Mouse (Mus musculus) megakaryocyte, embryonic 14.5 days (primary cell): ENCODE results near the gene Asgr1. TPM values are rescaled to one million over a fixed set of nuclear protein-coding genes. Genes with fewer than 3 reads are reported as not detected.
"Not testable (repeated sequence)": the region's sequence is repeated elsewhere in the genome, so short reads cannot be mapped to it uniquely, and the experiment has no call there.

Experiments used
- H3K27me3 ChIP-seq: replicated peaks from 2 replicates; pipeline ENCODE3; 2012; ENCODE audit warnings: inconsistent platforms
- H3K36me3 ChIP-seq: replicated peaks from 2 replicates; pipeline ENCODE3; 2012; ENCODE audit warnings: low read length, inconsistent platforms, mixed read lengths
- H3K4me1 ChIP-seq: 2 replicates; pipeline ENCODE4 v1.6.1; 2012; ENCODE audit warnings: inconsistent platforms
- H3K4me3 ChIP-seq: replicated peaks from 2 replicates; pipeline ENCODE3; 2012; ENCODE audit warnings: moderate library complexity, mild to moderate bottlenecking, inconsistent platforms
- H3K9me3 ChIP-seq: 2 replicates; pipeline ENCODE4 v1.6.1; 2012; ENCODE audit warnings: inconsistent platforms
- FLI1 ChIP-seq: IDR thresholded peaks from 2 replicates; pipeline ENCODE4 v1.6.1; 2012; ENCODE audit warnings: low read length, inconsistent platforms, mixed read lengths
- GATA1 ChIP-seq: IDR thresholded peaks from 3 replicates; pipeline ENCODE4 v1.6.1; 2012; ENCODE audit warnings: mixed read lengths, low read length, inconsistent platforms, borderline replicate concordance
- polyA plus RNA-seq: library from polyadenylated mRNA; stranded (reverse); fragments of >175 nt; gene quantifications from 2 replicates; pipeline ENCODE4 v1.2.3, GENCODE M21; 2012; ENCODE audit warnings: low replicate concordance; ENCODE audit not compliant: insufficient read depth

The Asgr1 gene
- polyA plus RNA-seq, 1 experiment: 0.36 TPM

DNA sequence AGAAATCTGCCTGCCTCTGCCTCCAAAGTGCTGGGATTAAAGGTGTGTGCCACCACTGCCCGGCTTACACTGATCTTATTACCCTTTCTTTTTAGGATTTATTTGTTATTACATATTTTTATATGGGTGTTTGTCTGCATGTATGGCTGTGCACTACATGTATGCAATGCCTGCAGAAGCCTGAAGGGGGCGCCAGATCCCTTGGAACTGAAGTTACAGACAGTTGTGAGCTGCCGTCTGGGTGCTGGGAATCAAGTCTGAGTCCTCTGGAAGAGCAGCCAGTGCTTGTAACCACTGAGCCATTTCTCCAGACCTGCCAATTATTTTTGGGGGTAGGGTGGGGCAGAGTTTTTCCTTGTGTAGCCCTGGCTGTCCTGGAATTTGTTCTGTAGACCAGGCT, 9.2 kb downstream of the Asgr1 start:
- Histone ChIP-seq H3K4me3 (no peak overlapping the region), H3K36me3 (no peaks in the 10 kb centered on the region), H3K4me1 (no peaks in the 10 kb centered on the region), H3K9me3 (peaks cover 9% of the 10 kb centered on the region; the same call in 1 of the 2 replicates), H3K27me3 (peaks cover 37% of the 10 kb centered on the region)
- no peak for TF ChIP-seq GATA1
- no peak for TF ChIP-seq FLI1

DNA sequence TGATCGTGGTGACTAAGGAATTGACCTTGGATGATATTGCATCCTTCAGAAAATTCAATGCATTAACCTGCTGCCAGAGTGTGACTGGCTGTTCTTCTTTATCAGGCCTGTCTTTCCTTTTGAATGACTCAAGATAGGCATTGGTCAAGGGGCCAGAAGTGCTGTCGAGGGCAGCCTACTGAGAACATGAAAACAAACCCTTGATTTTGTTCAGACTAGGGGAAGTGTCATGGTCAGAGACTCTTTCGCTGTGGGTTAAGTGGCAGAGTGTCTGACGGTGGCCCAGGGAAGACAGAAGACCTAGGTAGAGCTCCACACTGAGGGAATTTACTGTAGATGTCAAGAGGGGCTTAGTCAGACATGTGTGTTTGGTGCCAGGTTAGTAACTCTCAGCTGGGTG, 12.8 kb downstream of the Asgr1 start:
- no peak for TF ChIP-seq FLI1
- TF ChIP-seq GATA1: no peak
- peaks cover 9% of the 10 kb centered on the region; the same call in 1 of the 2 replicates for H3K9me3 ChIP-seq
- H3K4me1 ChIP-seq: no peaks in the 10 kb centered on the region

DNA sequence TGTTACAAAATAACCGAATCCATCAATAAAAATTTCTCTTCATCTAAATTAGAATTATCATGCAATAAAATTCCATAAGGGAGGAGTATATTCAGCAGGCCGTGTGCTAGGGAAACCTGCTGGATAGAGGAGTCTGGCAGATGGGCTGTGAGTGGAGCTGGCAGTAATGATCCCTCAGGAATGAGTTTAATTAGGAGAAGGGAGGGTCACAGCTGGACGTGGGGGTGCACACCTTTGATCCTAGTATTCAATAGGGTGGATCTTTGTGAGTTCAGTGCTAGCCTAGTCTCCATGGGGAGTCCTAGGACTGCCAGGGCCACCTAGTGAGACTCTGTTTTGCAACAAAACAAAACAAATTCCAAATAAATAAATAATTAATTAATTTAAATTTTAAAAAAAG, 14.4 kb downstream of the Asgr1 start:
- Histone ChIP-seq H3K27me3 (peaks cover 37% of the 10 kb centered on the region), H3K4me1 (no peaks in the 10 kb centered on the region), H3K4me3 (no peak overlapping the region), H3K36me3 (no peaks in the 10 kb centered on the region), H3K9me3 (peaks cover 1% of the 10 kb centered on the region; the same call in 1 of the 2 replicates)
- TF ChIP-seq FLI1: no peak
- TF ChIP-seq GATA1: no peak

More for the DNA sequence above, 12.8 kb downstream of the Asgr1 start:
- Histone ChIP-seq H3K27me3 (peaks cover 29% of the 10 kb centered on the region), H3K36me3 (no peaks in the 10 kb centered on the region), H3K4me3 (no peak overlapping the region)

DNA sequence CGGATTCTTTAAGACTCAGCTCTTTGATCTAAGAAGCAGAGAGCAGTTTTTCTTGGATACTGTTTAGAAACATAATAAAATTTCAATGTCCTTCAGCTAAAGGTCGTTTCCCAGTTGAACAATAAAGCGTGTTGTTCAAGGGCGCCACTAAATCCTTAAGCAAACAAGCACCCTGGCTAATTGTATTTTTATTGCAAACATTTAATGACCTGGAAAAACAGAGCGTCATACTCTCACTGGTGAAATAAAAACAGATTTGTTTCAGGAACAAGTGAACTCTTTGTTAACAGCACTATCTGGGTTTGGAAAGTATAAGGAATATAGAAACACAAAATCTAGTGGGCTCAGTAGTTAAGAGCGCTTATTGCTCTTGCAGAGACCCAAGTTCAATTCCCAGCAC, 16.2 kb downstream of the Asgr1 start:
- TF ChIP-seq GATA1 (no peak), FLI1 (no peak)
- no peaks in the 10 kb centered on the region for H3K9me3 ChIP-seq
- peaks cover 44% of the 10 kb centered on the region for H3K27me3 ChIP-seq
- no peak overlapping the region for H3K4me3 ChIP-seq
- H3K36me3 ChIP-seq: no peaks in the 10 kb centered on the region
- H3K4me1 ChIP-seq: peaks cover 5% of the 10 kb centered on the region

DNA sequence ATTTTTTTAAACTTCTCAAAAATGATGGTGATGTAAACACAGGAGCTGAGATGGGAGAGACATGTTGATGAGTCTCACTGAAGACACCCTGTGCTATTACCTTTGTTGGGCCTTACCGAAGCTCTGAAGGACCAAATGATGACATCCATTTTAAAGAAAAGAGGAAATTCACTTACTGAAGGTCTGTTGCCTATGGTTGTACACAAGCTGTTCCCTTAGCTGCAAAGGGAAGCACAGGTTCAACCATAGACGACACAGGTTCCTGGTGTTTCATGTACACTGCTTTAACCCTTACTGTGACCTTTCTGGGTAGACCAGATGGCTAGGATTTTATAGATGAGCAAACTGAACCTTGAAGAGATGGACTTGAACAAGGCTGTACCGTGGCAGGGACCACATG, 16.7 kb downstream of the Asgr1 start:
- peaks cover 44% of the 10 kb centered on the region for H3K27me3 ChIP-seq
- not testable (repeated sequence) for H3K9me3 ChIP-seq, H3K4me3 ChIP-seq, H3K36me3 ChIP-seq
- H3K4me1 ChIP-seq: peaks cover 11% of the 10 kb centered on the region

DNA sequence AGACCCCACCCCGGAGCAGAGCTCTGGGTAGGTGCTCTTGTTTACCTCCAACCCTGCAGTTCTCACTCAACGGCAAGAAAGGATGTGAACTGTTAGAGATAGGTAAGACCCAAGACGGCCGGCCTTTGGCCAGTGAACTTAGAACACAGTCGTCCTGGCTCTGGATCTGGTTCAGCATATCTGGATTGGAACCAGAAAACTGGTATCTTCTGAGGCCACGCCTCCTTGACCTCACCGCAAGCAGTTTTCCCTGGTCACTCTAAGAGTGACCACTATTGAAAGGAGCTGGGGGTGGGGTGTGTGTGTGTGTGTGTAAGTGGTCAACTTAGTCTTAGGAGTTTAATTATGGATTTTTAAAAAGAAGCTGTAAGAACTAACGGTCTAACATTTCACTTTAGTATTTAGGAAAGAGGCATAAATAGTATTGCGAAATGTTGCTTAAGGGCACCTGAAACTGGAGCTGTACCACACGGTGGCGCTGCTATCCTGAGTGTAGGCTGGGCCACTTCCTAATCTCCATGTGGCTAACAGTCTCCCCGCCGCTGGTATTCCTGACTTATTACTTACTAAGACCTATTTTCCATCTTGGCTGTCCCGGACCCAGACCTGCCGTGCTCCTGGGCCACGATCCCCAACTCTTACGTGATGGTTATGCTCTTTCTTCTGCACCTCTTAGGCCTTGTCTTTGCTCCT, 20.6 kb downstream of the Asgr1 start:
- Histone ChIP-seq H3K36me3 (no peaks in the 10 kb centered on the region), H3K27me3 (peaks cover 46% of the 10 kb centered on the region), H3K9me3 (no peaks in the 10 kb centered on the region), H3K4me3 (peak overlapping the region; percentile 76), H3K4me1 (peaks cover 20% of the 10 kb centered on the region)
- TF ChIP-seq FLI1 (no peak), GATA1 (no peak)

DNA sequence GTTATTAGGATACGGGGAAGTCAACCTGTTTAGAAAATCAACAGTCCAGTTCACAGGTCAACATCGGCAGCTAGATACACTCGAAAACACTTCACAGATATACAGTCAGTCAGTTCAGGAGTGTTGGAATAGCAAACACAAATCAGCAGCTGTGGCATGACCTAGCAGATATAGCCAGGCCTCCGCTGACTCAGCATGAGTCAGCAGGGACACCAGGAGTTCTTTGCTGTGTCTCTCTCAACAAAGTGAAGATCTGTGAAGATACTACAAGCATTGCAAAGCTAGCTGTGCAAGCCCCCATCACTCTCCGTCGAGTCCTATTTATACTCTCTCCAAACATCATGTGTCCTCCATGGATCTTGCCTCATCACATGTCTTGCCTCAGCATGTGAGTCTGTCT, 21.7 kb downstream of the Asgr1 start:
- TF ChIP-seq GATA1: no peak
- TF ChIP-seq FLI1: no peak
- Histone ChIP-seq H3K27me3 (peaks cover 51% of the 10 kb centered on the region), H3K4me3 (no peak overlapping the region), H3K4me1 (peaks cover 27% of the 10 kb centered on the region), H3K9me3 (no peaks in the 10 kb centered on the region), H3K36me3 (no peaks in the 10 kb centered on the region)

DNA sequence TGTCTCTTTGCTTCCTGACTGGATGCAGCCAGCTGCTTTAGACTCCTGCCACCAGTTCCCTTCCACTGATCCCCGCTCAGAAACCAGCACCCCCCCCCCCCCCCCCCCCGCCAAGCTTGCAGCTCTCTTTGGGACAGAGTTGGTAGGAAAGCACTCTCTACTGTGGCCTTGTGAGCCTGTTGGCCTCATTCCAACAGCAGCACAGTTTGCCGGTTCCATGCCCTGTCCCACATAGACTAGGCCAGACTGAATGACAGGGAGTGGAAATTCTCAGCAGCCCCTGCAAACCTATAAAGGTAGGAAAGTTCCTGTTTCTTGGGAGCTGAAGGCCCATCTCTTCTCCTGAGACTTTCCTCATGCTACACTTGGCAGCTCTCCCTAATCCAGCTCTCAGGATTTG, 23.6 kb downstream of the Asgr1 start:
- peaks cover 32% of the 10 kb centered on the region for H3K4me1 ChIP-seq
- TF ChIP-seq GATA1 (no peak), FLI1 (no peak)
- H3K4me3 ChIP-seq: no peak overlapping the region
- no peaks in the 10 kb centered on the region for H3K36me3 ChIP-seq
- peaks cover 15% of the 10 kb centered on the region for H3K9me3 ChIP-seq
- H3K27me3 ChIP-seq: peaks cover 58% of the 10 kb centered on the region

DNA sequence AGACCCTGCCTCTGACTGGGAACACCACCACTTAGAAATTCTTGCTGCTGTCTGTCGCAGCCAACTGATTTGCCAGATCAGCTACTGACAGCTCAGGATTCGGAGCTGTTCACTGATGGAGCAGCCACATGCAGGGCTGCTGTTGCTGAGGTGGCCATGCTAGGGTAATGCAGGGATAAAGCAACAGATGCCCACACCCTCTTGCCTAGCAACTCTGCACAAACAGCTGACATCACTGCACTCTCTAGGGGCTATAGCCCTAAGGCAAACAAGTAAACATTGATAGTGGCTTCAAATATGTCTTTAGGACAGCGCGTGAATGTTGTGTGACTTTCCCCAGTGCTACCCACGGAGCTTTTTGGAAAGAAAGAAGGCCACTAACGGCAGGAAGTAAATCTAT, 25.3 kb downstream of the Asgr1 start:
- H3K27me3 ChIP-seq: peaks cover 57% of the 10 kb centered on the region
- peaks cover 35% of the 10 kb centered on the region for H3K4me1 ChIP-seq
- H3K4me3 ChIP-seq: no peak overlapping the region
- TF ChIP-seq FLI1: no peak
- no peak for TF ChIP-seq GATA1
- H3K9me3 ChIP-seq: peaks cover 15% of the 10 kb centered on the region
- H3K36me3 ChIP-seq: no peaks in the 10 kb centered on the region

DNA sequence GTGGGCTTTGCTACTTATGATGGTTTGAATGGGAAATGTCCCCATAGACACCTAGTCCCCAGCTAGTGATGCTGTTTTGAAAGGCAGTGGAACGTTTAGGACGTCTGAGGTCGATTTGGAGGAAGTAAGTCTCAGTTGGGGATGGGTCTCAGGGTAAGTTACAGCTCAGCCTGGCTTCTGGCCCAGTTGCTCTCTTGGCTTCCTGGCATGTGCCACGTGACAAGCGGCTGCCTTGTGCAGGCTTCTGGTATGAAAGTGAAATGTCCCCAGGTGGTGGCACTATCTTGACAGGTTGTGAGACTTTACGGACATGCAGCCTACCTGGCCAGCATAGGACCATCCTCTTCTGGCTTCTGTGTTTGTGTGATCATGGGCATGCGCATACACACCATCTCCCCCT, 26.0 kb downstream of the Asgr1 start:
- H3K4me1 ChIP-seq: peaks cover 36% of the 10 kb centered on the region
- H3K4me3 ChIP-seq: no peak overlapping the region
- TF ChIP-seq GATA1 (no peak), FLI1 (no peak)
- H3K9me3 ChIP-seq: peaks cover 15% of the 10 kb centered on the region
- H3K36me3 ChIP-seq: no peaks in the 10 kb centered on the region
- H3K27me3 ChIP-seq: peaks cover 59% of the 10 kb centered on the region
